Mouse (Mus musculus): ENCODE data around the gene Traf3.

- TF ChIP-seq CTCF (IDR thresholded peaks at IDR 0.05; ENCODE audit: insufficient read depth, low read depth, low read length): no peak
- no peak for TF ChIP-seq POLR2A (IDR thresholded peaks at IDR 0.05; ENCODE audit: insufficient read depth, low read depth, low read length)
Observed at GRCm38 (mm10) chr12:111275150-111275841, 109.1 kb downstream of the Traf3 start.

Data from olfactory bulb, adult 2 months (tissue).